Comparison of ENCODE assay signal across 8 mouse cellular contexts in genomic region chr9:34488700-34489315, GRCm38 (mm10). TPM values are rescaled to one million over a fixed set of nuclear protein-coding genes. Genes with fewer than 3 reads are reported as not detected.
DNase-seq lines count a peak whose midpoint lies in the region; ATAC-seq and TF ChIP-seq lines count a peak whose summit lies in the region.

No protein-coding gene starts in this region.

- peak; percentile 26 for DNase-seq in ES-E14 (ENCODE audit: low read depth, low spot score)
- DNase-seq in cerebellum, adult 9-10 months = peak; percentile 83
- peak; percentile 41 to 80 for DNase-seq in frontal cortex, adult 2 months (ENCODE audit: extremely low spot score in 1 of 2, low spot score in 1 of 2)
- peak; percentile 61 for DNase-seq in layer of hippocampus, adult 9-10 months (ENCODE audit: low spot score)
- peak; percentile 42 for DNase-seq in lung, adult 2 months
- peak; percentile 73 for DNase-seq in retina, embryonic 14.5 days (ENCODE audit: low spot score)
- no peak for DNase-seq in B cell, adult 2 months

- H3K27ac ChIP-seq in ES-E14 (ENCODE audit: insufficient read depth, low read depth, low read length, poor library complexity, severe bottlenecking) = no peak overlapping the region

- TF ChIP-seq POLR2A in lung, adult 2 months (IDR thresholded peaks at IDR 0.05; ENCODE audit: borderline replicate concordance, extremely low read depth, low read depth, low read length) = no peak

- H3K36me3 ChIP-seq in ES-E14 (ENCODE audit: control insufficient read depth, insufficient read depth, low read length, poor library complexity, severe bottlenecking) = no peaks in the 10 kb centered on the region

- H3K9me3 ChIP-seq in ES-E14 (ENCODE audit: control insufficient read depth, insufficient read depth, low read depth, low read length) = no peaks in the 10 kb centered on the region

- ATAC-seq in hematopoietic stem cell, adult 5-6 weeks (replicated peaks in 1 of 2; ENCODE audit: insufficient read depth in 1 of 2, low FRiP score in 2 of 2, low TSS enrichment in 1 of 2, low read depth in 1 of 2, poor library complexity in 2 of 2, severe bottlenecking in 2 of 2) = peak; percentile 73 to 74

- TF ChIP-seq CTCF in lung, adult 2 months (IDR thresholded peaks at IDR 0.05; ENCODE audit: insufficient read depth, low read length) = no peak

- H3K4me1 ChIP-seq in ES-E14 (ENCODE audit: control insufficient read depth in 2 of 2, insufficient read depth in 2 of 2, low read length in 2 of 2, poor library complexity in 1 of 2) = 0 out of 4 replicates have a peak, but pooled peaks cover 0 to 2% of the 10 kb centered on the region in 2 experiments
- peaks cover 4% of the 10 kb centered on the region; the same call in 1 of the 2 replicates for H3K4me1 ChIP-seq in lung, adult 2 months (ENCODE audit: control insufficient read depth, insufficient read depth, low read length)

- in situ Hi-C loops in ES-E14 (cut with MboI; ENCODE audit: low sequenced_read_pairs in 2 of 2, unreplicated experiment in 2 of 2) = loop anchor here (25.0 kb wide), 2 partner anchors 673 to 1952 kb away; partner anchors contain the start of gene Fli1 (in 1 of the 2)

- 2% methylated on average over 51 of the region's 53 CpGs for WGBS in lung, adult 2 months

- peak overlapping the region; percentile 55 to 60 for H3K4me3 ChIP-seq in ES-E14 (ENCODE audit: insufficient read depth in 1 of 2, low read depth in 1 of 2, low read length in 2 of 2, poor library complexity in 1 of 2, severe bottlenecking in 1 of 2)
- H3K4me3 ChIP-seq in lung, adult 2 months (replicated peaks; ENCODE audit: extremely low read depth, low read depth, low read length) = peak overlapping the region; percentile 45

- H3K9ac ChIP-seq in ES-E14 (ENCODE audit: insufficient read depth, low read depth, low read length, poor library complexity, severe bottlenecking) = peak overlapping the region; percentile 39

TF ChIP-seq in ES-E14, 5 proteins besides CTCF, POLR2A, EP300 and RAD21:
- TF ChIP-seq ZNF384 (IDR thresholded peaks at IDR 0.05; ENCODE audit: low read depth, low read length) (no peak), ZC3H11A (IDR thresholded peaks at IDR 0.05; ENCODE audit: borderline replicate concordance, low read depth, low read length) (no peak), CHD2 (IDR thresholded peaks at IDR 0.05; ENCODE audit: low read depth, low read length) (no peak), HCFC1 (IDR thresholded peaks at IDR 0.05; ENCODE audit: borderline replicate concordance, insufficient read depth, low read length) (no peak), MAFK (IDR thresholded peaks at IDR 0.05; ENCODE audit: insufficient read depth, low read depth, low read length) (no peak)

RNA-seq across cellular contexts. Expression of gene Kirrel3, which starts 3.1 kb away (rescaled TPM):
- total RNA-seq in ES-E14 (2012; rRNA removed) = 0.48 and 0.67 TPM in 2 replicates
- polyA plus RNA-seq in frontal cortex, adult 2 months (2012; rRNA removed) = 38.4 and 39.3 TPM in 2 replicates
- 0.20 TPM in 1 of 2 replicates, not detected in the other for total RNA-seq in hematopoietic stem cell, adult 5-6 weeks (2017)
- polyA plus RNA-seq in lung, adult 2 months (2012; rRNA removed) = 0.37 and 0.80 TPM in 2 replicates

Comparison
In these comparisons a context has a peak if more than half of its experiments do, and no peak if none do; other contexts are left out.
1. DNase-seq: peak in ES-E14 (single experiment), cerebellum, adult 9-10 months (single experiment), frontal cortex, adult 2 months (2 of 2), layer of hippocampus, adult 9-10 months (single experiment), lung, adult 2 months (single experiment) and retina, embryonic 14.5 days (single experiment); none in B cell, adult 2 months (0 of 2).